Mouse (Mus musculus) heart, postnatal 0 days (tissue): ENCODE results near the gene Olfr918. TPM values are rescaled to one million over a fixed set of nuclear protein-coding genes. Genes with fewer than 3 reads are reported as not detected.

ENCODE experiments used
- ATAC-seq: fragments of 200-750 bp; cut with Nextera tagmentation; 2 replicates; pipeline ENCODE4 v1.8.0; 2017; ENCODE audit warnings: low read depth, moderate number of reproducible peaks, moderate library complexity; ENCODE audit not compliant: insufficient read depth
- DNase-seq: peaks from one replicate; pipeline ENCODE4 v3.0.0-alpha.2; 2016; ENCODE audit warnings: low spot score
- H3K27ac ChIP-seq: fragments of 300-500 bp; sonication (generic); 2 replicates; pipeline ENCODE4 v1.5.1; 2014; ENCODE audit warnings: low read depth, mild to moderate bottlenecking
- H3K27me3 ChIP-seq: fragments of 300-500 bp; sonication (generic); 2 replicates; pipeline ENCODE4 v1.6.1; 2014; ENCODE audit warnings: low read length, mixed read lengths; ENCODE audit not compliant: control insufficient read depth, insufficient read depth
- H3K36me3 ChIP-seq: fragments of 300-500 bp; sonication (generic); replicated peaks from 2 replicates; pipeline ENCODE4 v1.6.1; 2014; ENCODE audit warnings: low read length, mixed read lengths; ENCODE audit not compliant: control insufficient read depth, insufficient read depth
- H3K4me1 ChIP-seq: fragments of 300-500 bp; sonication (generic); 2 replicates; pipeline ENCODE4 v1.6.1; 2014; ENCODE audit warnings: antibody characterized with exemption; ENCODE audit not compliant: control insufficient read depth, insufficient read depth
- H3K4me2 ChIP-seq: fragments of 300-500 bp; sonication (generic); 2 replicates; pipeline ENCODE4 v1.6.1; 2014; ENCODE audit warnings: low read depth, mild to moderate bottlenecking, low read length, moderate library complexity
- H3K4me3 ChIP-seq: fragments of 300-500 bp; sonication (generic); 2 replicates; pipeline ENCODE4 v1.5.1; 2014; ENCODE audit warnings: low read depth, low read length
- H3K9ac ChIP-seq: fragments of 300-500 bp; sonication (generic); replicated peaks from 2 replicates; pipeline ENCODE4 v1.6.1; 2014; ENCODE audit warnings: low read depth, low read length, mixed read lengths
- H3K9me3 ChIP-seq: fragments of 300-500 bp; sonication (generic); replicated peaks from 2 replicates; pipeline ENCODE4 v1.6.1; 2016; ENCODE audit warnings: low read length; ENCODE audit not compliant: control insufficient read depth
- CTCF ChIP-seq: IDR thresholded peaks from 2 replicates; pipeline ENCODE4 v1.5.1; 2016; ENCODE audit warnings: antibody characterized with exemption, control low read depth, low read depth
- EP300 ChIP-seq: IDR thresholded peaks from 2 replicates; pipeline ENCODE4 v1.6.1; 2016; ENCODE audit warnings: antibody characterized with exemption, low read depth
- WGBS: fragments of 180-500 bp; shearing (Covaris S2); extraction: QIAGEN DNeasy Blood & Tissue Kit; methylation state at CpG from one replicate; pipeline ENCODE4 v1.1.7; 2014; 5-methylcytosine and 5-hydroxymethylcytosine counted together
- polyA plus RNA-seq: library from polyadenylated mRNA; unstranded; fragments of >200 nt; fragmentation: Nextera tagmentation; extraction: Ambion mirVana; gene quantifications from 2 replicates; pipeline ENCODE4 v1.2.1, GENCODE M21; 2015
- total RNA-seq: library from RNA; depleted of rRNA; stranded (reverse); fragments of >200 nt; gene quantifications from 2 replicates; pipeline ENCODE4 v1.2.3, GENCODE M21; 2014; ENCODE audit warnings: low replicate concordance; rRNA removed

The Olfr918 gene
- total and polyA plus RNA-seq, 2 experiments from 2014 or later = not detected

DNA sequence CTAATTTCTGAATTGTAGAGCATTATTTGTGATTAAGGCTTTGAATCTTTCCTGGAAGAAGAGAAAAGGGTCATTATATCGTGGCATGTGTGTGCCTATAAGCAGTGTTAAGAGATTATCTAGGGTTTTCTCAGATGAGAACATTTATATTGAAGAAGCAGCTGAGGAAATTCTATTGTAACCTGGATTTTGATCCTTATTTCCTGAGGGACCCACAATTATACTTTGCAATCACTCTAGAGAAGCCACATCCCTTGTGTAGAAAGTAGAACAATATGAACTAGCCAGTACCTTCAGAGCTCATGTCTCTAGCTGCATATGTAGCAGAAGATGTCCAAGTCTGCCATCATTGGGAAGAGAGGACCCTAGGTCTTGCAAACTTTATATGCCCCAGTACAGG is 14.6 kb downstream of the Olfr918 start, which contains the start of gene Olfr916:
Gene Olfr916, minus strand, starts transcription at position 101 of the 400 bp plus-strand sequence.
- H3K27me3 ChIP-seq = no peaks in the 10 kb centered on the region
- ATAC-seq = no peak
- no peaks in the 10 kb centered on the region for H3K36me3 ChIP-seq
- no peaks in the 10 kb centered on the region for H3K4me1 ChIP-seq
- H3K4me2 ChIP-seq = no peak within 1 kb of the TSS
- TF ChIP-seq EP300 (no peak), CTCF (no peak)
- H3K27ac ChIP-seq = no peak within 1 kb of the TSS
- no peak for DNase-seq
- H3K9me3 ChIP-seq = no peaks in the 10 kb centered on the region
- no peak within 1 kb of the TSS for H3K9ac ChIP-seq
- H3K4me3 ChIP-seq = no peak within 1 kb of the TSS
- 64% methylated on average over 1 of the region's 1 CpGs for WGBS

DNA sequence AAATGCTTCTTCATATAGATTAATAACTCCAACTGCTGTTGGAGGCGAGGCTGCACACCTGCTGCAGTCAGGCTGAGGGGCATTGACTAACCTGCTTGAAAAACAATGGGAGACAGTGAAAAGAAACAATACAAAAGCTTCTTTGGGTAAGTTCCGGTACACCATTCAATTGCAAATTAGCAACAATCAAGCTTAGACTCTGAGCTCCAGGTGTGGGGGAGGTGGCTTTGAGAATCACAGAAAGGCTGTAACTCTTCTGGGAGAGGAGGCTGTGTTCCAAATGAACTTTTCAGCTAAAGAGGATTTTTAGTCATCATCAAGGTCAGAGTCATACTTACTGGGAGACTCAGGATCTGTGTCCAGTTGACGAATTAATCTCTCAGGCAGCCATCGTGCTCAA is 42.0 kb downstream of the Olfr918 start:
- WGBS = 74% methylated on average over 4 of the region's 4 CpGs
- TF ChIP-seq EP300 (no peak), CTCF (no peak)

More for the DNA sequence above, 42.0 kb downstream of the Olfr918 start:
- ATAC-seq = no peak
- DNase-seq = no peak
- Histone ChIP-seq H3K36me3 (no peaks in the 10 kb centered on the region), H3K4me2 (no peak overlapping the region), H3K27ac (no peak overlapping the region), H3K9me3 (0 out of 2 replicates have a peak, but pooled peaks cover 4% of the 10 kb centered on the region), H3K4me1 (no peaks in the 10 kb centered on the region), H3K4me3 (no peak overlapping the region), H3K9ac (no peak overlapping the region), H3K27me3 (no peaks in the 10 kb centered on the region)

Other genes starting within 250 kb of the Olfr918 start
- not detected in 2 replicates for gene Olfr901, start 245.1 kb downstream of the Olfr918 start, total RNA-seq
- not detected in 2 replicates for gene Olfr901, start 245.1 kb downstream of the Olfr918 start, polyA plus RNA-seq
- not detected in 2 replicates for gene Olfr902, start 226.9 kb downstream of the Olfr918 start, total RNA-seq
- gene Olfr902, start 226.9 kb downstream of the Olfr918 start, polyA plus RNA-seq = not detected in 2 replicates
- not detected in 2 replicates for gene Olfr904, start 211.5 kb downstream of the Olfr918 start, total RNA-seq
- not detected in 2 replicates for gene Olfr904, start 211.5 kb downstream of the Olfr918 start, polyA plus RNA-seq
- gene Olfr905, start 203.5 kb downstream of the Olfr918 start, total RNA-seq = not detected in 2 replicates
- gene Olfr905, start 203.5 kb downstream of the Olfr918 start, polyA plus RNA-seq = not detected in 2 replicates
- not detected in 2 replicates for gene Olfr906, start 187.5 kb downstream of the Olfr918 start, total RNA-seq
- not detected in 2 replicates for gene Olfr906, start 187.5 kb downstream of the Olfr918 start, polyA plus RNA-seq
- gene Olfr907, start 178.8 kb downstream of the Olfr918 start, total RNA-seq = not detected in 2 replicates
- not detected in 2 replicates for gene Olfr907, start 178.8 kb downstream of the Olfr918 start, polyA plus RNA-seq
- gene Olfr911-ps1, start 153.0 kb downstream of the Olfr918 start, total RNA-seq = not detected in 2 replicates
- not detected in 2 replicates for gene Olfr911-ps1, start 153.0 kb downstream of the Olfr918 start, polyA plus RNA-seq
- gene Olfr910, start 136.8 kb downstream of the Olfr918 start, total RNA-seq = not detected in 2 replicates
- not detected in 2 replicates for gene Olfr910, start 136.8 kb downstream of the Olfr918 start, polyA plus RNA-seq
- gene Olfr912, start 94.4 kb downstream of the Olfr918 start, total RNA-seq = not detected in 2 replicates
- not detected in 2 replicates for gene Olfr912, start 94.4 kb downstream of the Olfr918 start, polyA plus RNA-seq
- gene Olfr913, start 81.8 kb downstream of the Olfr918 start, total RNA-seq = not detected in 2 replicates
- gene Olfr913, start 81.8 kb downstream of the Olfr918 start, polyA plus RNA-seq = not detected in 2 replicates
- gene Olfr914, start 69.5 kb downstream of the Olfr918 start, total RNA-seq = not detected in 2 replicates
- gene Olfr914, start 69.5 kb downstream of the Olfr918 start, polyA plus RNA-seq = not detected in 2 replicates
- not detected in 2 replicates for gene Olfr916, start 14.7 kb downstream of the Olfr918 start, total RNA-seq
- gene Olfr916, start 14.7 kb downstream of the Olfr918 start, polyA plus RNA-seq = not detected in 2 replicates
- gene Olfr917, start 8.8 kb downstream of the Olfr918 start, total RNA-seq = not detected in 2 replicates
- not detected in 2 replicates for gene Olfr917, start 8.8 kb downstream of the Olfr918 start, polyA plus RNA-seq
- gene Olfr919, start 29.1 kb upstream of the Olfr918 start, total RNA-seq = not detected in 2 replicates
- not detected in 2 replicates for gene Olfr919, start 29.1 kb upstream of the Olfr918 start, polyA plus RNA-seq
- 33.4 and 43.1 TPM in 2 replicates for gene Vwa5a, start 43.7 kb upstream of the Olfr918 start, total RNA-seq
- gene Vwa5a, start 43.7 kb upstream of the Olfr918 start, polyA plus RNA-seq = 17.1 and 18.5 TPM in 2 replicates
- gene Olfr920, start 77.7 kb upstream of the Olfr918 start, total RNA-seq = 0.19 and 0.80 TPM in 2 replicates
- 0.03 and 0.04 TPM in 2 replicates for gene Olfr920, start 77.7 kb upstream of the Olfr918 start, polyA plus RNA-seq
- gene Olfr921, start 98.5 kb upstream of the Olfr918 start, total RNA-seq = not detected in 2 replicates
- not detected in 2 replicates for gene Olfr921, start 98.5 kb upstream of the Olfr918 start, polyA plus RNA-seq
- gene Olfr922, start 140.0 kb upstream of the Olfr918 start, total RNA-seq = not detected in 2 replicates
- not detected in 2 replicates for gene Olfr922, start 140.0 kb upstream of the Olfr918 start, polyA plus RNA-seq
- gene Olfr923, start 151.9 kb upstream of the Olfr918 start, total RNA-seq = not detected in 2 replicates
- gene Olfr923, start 151.9 kb upstream of the Olfr918 start, polyA plus RNA-seq = not detected in 2 replicates
- gene Olfr924, start 169.8 kb upstream of the Olfr918 start, total RNA-seq = not detected in 2 replicates
- gene Olfr924, start 169.8 kb upstream of the Olfr918 start, polyA plus RNA-seq = not detected in 2 replicates
- gene Olfr26, start 180.5 kb upstream of the Olfr918 start, total RNA-seq = not detected in 2 replicates
- gene Olfr26, start 180.5 kb upstream of the Olfr918 start, polyA plus RNA-seq = not detected in 2 replicates
- gene Olfr926, start 202.5 kb upstream of the Olfr918 start, total RNA-seq = not detected in 2 replicates
- gene Olfr926, start 202.5 kb upstream of the Olfr918 start, polyA plus RNA-seq = not detected in 2 replicates